Comparison of ENCODE assay signal across 8 mouse cellular contexts in genomic region chr9:121984465-121985461, GRCm38 (mm10). TPM values are rescaled to one million over a fixed set of nuclear protein-coding genes. Genes with fewer than 3 reads are reported as not detected.
DNase-seq lines count a peak whose midpoint lies in the region; ATAC-seq and TF ChIP-seq lines count a peak whose summit lies in the region.

No protein-coding gene starts in this region.

- no peak overlapping the region for H3K4me3 ChIP-seq in heart, embryonic 11.5 days (ENCODE audit: low read depth, low read length)
- no peak overlapping the region for H3K4me3 ChIP-seq in midbrain, embryonic 12.5 days
- no peak overlapping the region for H3K4me3 ChIP-seq in small intestine, adult 2 months (ENCODE audit: low read depth, low read length)

- no peaks in the 10 kb centered on the region for H3K36me3 ChIP-seq in heart, embryonic 11.5 days (ENCODE audit: control insufficient read depth, insufficient read depth, low read length)
- peaks cover 13% of the 10 kb centered on the region for H3K36me3 ChIP-seq in midbrain, embryonic 12.5 days
- H3K36me3 ChIP-seq in small intestine, adult 2 months (ENCODE audit: control insufficient read depth, insufficient read depth, low read length), result no peaks in the 10 kb centered on the region

- ATAC-seq in heart, embryonic 11.5 days (replicated peaks; ENCODE audit: insufficient number of reproducible peaks, low FRiP score, low TSS enrichment), result no peak
- ATAC-seq in midbrain, embryonic 12.5 days (ENCODE audit: low FRiP score, low read depth), result peak; percentile 25; the same call in 1 of the 2 replicates

- peak; percentile 96 for TF ChIP-seq CTCF in small intestine, adult 2 months (IDR thresholded peaks at IDR 0.05; ENCODE audit: extremely low read depth, insufficient read length, insufficient replicate concordance, low read depth, low read length)

- WGBS in heart, embryonic 11.5 days (ENCODE audit: insufficient replicate concordance), result 64% methylated on average over 15 of the region's 15 CpGs
- WGBS in midbrain, embryonic 12.5 days, result 72% methylated on average over 15 of the region's 15 CpGs
- WGBS in small intestine, adult 2 months, result 70% methylated on average over 15 of the region's 15 CpGs

- no peaks in the 10 kb centered on the region for H3K27me3 ChIP-seq in heart, embryonic 11.5 days (ENCODE audit: control insufficient read depth, insufficient read depth, low read length)
- no peaks in the 10 kb centered on the region for H3K27me3 ChIP-seq in midbrain, embryonic 12.5 days
- no peaks in the 10 kb centered on the region for H3K27me3 ChIP-seq in small intestine, adult 2 months (ENCODE audit: control insufficient read depth, insufficient read depth, low read length)

- H3K9ac ChIP-seq in heart, embryonic 11.5 days (ENCODE audit: low read depth, low read length), result no peak overlapping the region
- H3K9ac ChIP-seq in midbrain, embryonic 12.5 days (replicated peaks), result no peak overlapping the region

- no peak overlapping the region for H3K4me2 ChIP-seq in heart, embryonic 11.5 days
- H3K4me2 ChIP-seq in midbrain, embryonic 12.5 days (replicated peaks), result no peak overlapping the region

- TF ChIP-seq POLR2A in small intestine, adult 2 months (IDR thresholded peaks at IDR 0.05; ENCODE audit: low read depth, low read length), result no peak

- intact Hi-C loops in left cerebral cortex, postnatal 10 days (cut with DNase I), result loop anchor here (5.0 kb wide), 2 partner anchors 107 to 127 kb away; partner anchors contain the start of gene Higd1a

- peak; percentile 62 to 89 for DNase-seq in heart, adult 18-20 months
- peak; percentile 88 to 92 for DNase-seq in cerebellum, postnatal 10 days
- DNase-seq in frontal cortex, postnatal 14 days (ENCODE audit: low spot score in 2 of 2), result peak; percentile 63 to 75
- peak; percentile 49 for DNase-seq in hindlimb bud, embryonic 11.5 days (ENCODE audit: extremely low spot score, low read depth, low spot score)
- peak; percentile 54 to 75 for DNase-seq in left cerebral cortex, postnatal 10 days (ENCODE audit: extremely low spot score in 1 of 2, low spot score in 2 of 2)

- no peaks in the 10 kb centered on the region for H3K4me1 ChIP-seq in heart, embryonic 11.5 days (ENCODE audit: control insufficient read depth, insufficient read depth, low read length)
- peaks cover 8% of the 10 kb centered on the region; the same call in 1 of the 2 replicates for H3K4me1 ChIP-seq in midbrain, embryonic 12.5 days
- H3K4me1 ChIP-seq in small intestine, adult 2 months (ENCODE audit: control insufficient read depth, insufficient read depth, insufficient read length, low read length), result peaks cover 3% of the 10 kb centered on the region; the same call in 1 of the 2 replicates

- no peak overlapping the region for H3K27ac ChIP-seq in heart, embryonic 11.5 days (ENCODE audit: low read depth, low read length)
- no peak overlapping the region for H3K27ac ChIP-seq in midbrain, embryonic 12.5 days (replicated peaks)
- H3K27ac ChIP-seq in small intestine, adult 2 months (ENCODE audit: insufficient read depth, low read depth, low read length), result no peak overlapping the region

- H3K9me3 ChIP-seq in heart, embryonic 11.5 days (replicated peaks; ENCODE audit: control insufficient read depth, low read length), result no peaks in the 10 kb centered on the region
- no peaks in the 10 kb centered on the region for H3K9me3 ChIP-seq in midbrain, embryonic 12.5 days

RNA-seq across cellular contexts. Expression of gene Pomgnt2, which starts 12.1 kb away (rescaled TPM):
- total RNA-seq in heart, adult 18-20 months (2021), result 10 to 100 TPM; 14.7 to 16.6 TPM
- polyA plus RNA-seq in heart, embryonic 11.5 days (2014; fragmentation: Nextera tagmentation; extraction: Ambion mirVana), result 8.8 and 10.6 TPM in 2 replicates
- 10 to 100 TPM; 38.1 to 40.0 TPM for total RNA-seq in left cerebral cortex, postnatal 10 days (2021)
- 15.3 and 15.4 TPM in 2 replicates for polyA plus RNA-seq in midbrain, embryonic 12.5 days (2016; fragmentation: Nextera tagmentation; extraction: Ambion mirVana)
- 7.5 and 10.4 TPM in 2 replicates for polyA plus RNA-seq in small intestine, adult 2 months (2012; rRNA removed)

RNA-seq across cellular contexts. Expression of gene Fam198a, which starts 34.0 kb away (rescaled TPM):
- under 1 TPM; 0.26 to 0.47 TPM for total RNA-seq in heart, adult 18-20 months (2021)
- polyA plus RNA-seq in heart, embryonic 11.5 days (2014; fragmentation: Nextera tagmentation; extraction: Ambion mirVana), result 0.35 and 0.44 TPM in 2 replicates
- total RNA-seq in left cerebral cortex, postnatal 10 days (2021), result 1 to 10 TPM; 3.2 to 4.4 TPM
- polyA plus RNA-seq in midbrain, embryonic 12.5 days (2016; fragmentation: Nextera tagmentation; extraction: Ambion mirVana), result 0.92 and 1.0 TPM in 2 replicates
- 0.24 and 0.39 TPM in 2 replicates for polyA plus RNA-seq in small intestine, adult 2 months (2012; rRNA removed)
